Mouse (Mus musculus) midbrain, embryonic 13.5 days (tissue): ENCODE measurements at regions not wholly inside any gene's neighbourhood (a gene's known extent, or its start where the extent isn't known, plus 50 kb on each side); places are given as distances from the start of the nearest gene placed in this dataset.
"Not testable (repeated sequence)": the region's sequence is repeated elsewhere in the genome, so short reads cannot be mapped to it uniquely, and the experiment has no call there.

Experiments
- ATAC-seq: fragments of 200-750 bp; cut with Nextera tagmentation; 2 replicates; pipeline ENCODE4 v1.8.0; 2017; ENCODE audit warnings: mild to moderate bottlenecking, moderate TSS enrichment, moderate library complexity
- H3K27ac ChIP-seq: fragments of 300-500 bp; sonication (generic); 2 replicates; pipeline ENCODE4 v1.5.1; 2015; ENCODE audit warnings: inconsistent platforms, mild to moderate bottlenecking, moderate library complexity
- H3K27me3 ChIP-seq: fragments of 300-500 bp; sonication (generic); 2 replicates; pipeline ENCODE4 v1.6.1; 2015; ENCODE audit warnings: mild to moderate bottlenecking, inconsistent platforms
- H3K36me3 ChIP-seq: fragments of 300-500 bp; sonication (generic); 2 replicates; pipeline ENCODE4 v1.6.1; 2015; ENCODE audit warnings: mild to moderate bottlenecking, inconsistent platforms
- H3K4me1 ChIP-seq: fragments of 300-500 bp; sonication (generic); replicated peaks from 2 replicates; pipeline ENCODE4 v1.6.1; 2015; ENCODE audit warnings: inconsistent platforms
- H3K4me2 ChIP-seq: fragments of 300-500 bp; sonication (generic); replicated peaks from 2 replicates; pipeline ENCODE4 v1.6.1; 2015; ENCODE audit warnings: moderate library complexity, mild to moderate bottlenecking, inconsistent platforms
- H3K4me3 ChIP-seq: fragments of 300-500 bp; sonication (generic); replicated peaks from 2 replicates; pipeline ENCODE4 v1.5.1; 2015; ENCODE audit warnings: mild to moderate bottlenecking, inconsistent platforms
- H3K9ac ChIP-seq: fragments of 300-500 bp; sonication (generic); replicated peaks from 2 replicates; pipeline ENCODE4 v1.6.1; 2015; ENCODE audit warnings: mild to moderate bottlenecking, inconsistent platforms
- H3K9me3 ChIP-seq: fragments of 300-500 bp; sonication (generic); 2 replicates; pipeline ENCODE4 v1.6.1; 2016; ENCODE audit warnings: mild to moderate bottlenecking, inconsistent platforms
- WGBS: fragments of 180-500 bp; shearing (Covaris S2); methylation state at CpG from one replicate; pipeline ENCODE4 v1.1.7; 2015; 5-methylcytosine and 5-hydroxymethylcytosine counted together

DNA sequence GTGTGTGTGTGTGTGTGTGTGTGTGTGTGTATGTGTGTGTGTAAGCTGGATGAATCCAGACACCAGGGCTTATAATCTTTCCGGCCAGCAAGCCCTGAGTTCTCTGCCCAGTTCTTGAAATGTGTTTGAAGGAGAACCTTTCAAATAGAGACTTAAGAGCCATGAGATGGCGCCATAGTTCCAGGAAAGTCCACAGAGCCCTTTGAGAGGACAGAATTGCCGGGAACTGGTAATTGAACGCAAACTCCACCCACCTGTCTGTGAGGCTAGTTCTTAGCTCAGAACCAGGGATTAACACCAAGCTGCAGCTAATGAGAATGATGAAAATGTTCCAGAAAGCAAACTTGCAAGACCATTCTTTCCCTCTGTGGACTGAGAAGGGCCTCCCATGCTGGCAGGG lies 72.2 kb downstream of the Trim42 start:
- Histone ChIP-seq H3K27me3 (peaks cover 25% of the 10 kb centered on the region), H3K9me3 (0 out of 2 replicates have a peak, but pooled peaks cover 3% of the 10 kb centered on the region), H3K4me1 (peaks cover 7% of the 10 kb centered on the region; the same call in 1 of the 2 replicates), H3K4me3 (no peak overlapping the region), H3K9ac (no peak overlapping the region), H3K36me3 (no peaks in the 10 kb centered on the region), H3K4me2 (no peak overlapping the region), H3K27ac (no peak overlapping the region)
- WGBS = 11% methylated on average over 4 of the region's 4 CpGs
- ATAC-seq = peak; percentile 56; the same call in 1 of the 2 replicates

DNA sequence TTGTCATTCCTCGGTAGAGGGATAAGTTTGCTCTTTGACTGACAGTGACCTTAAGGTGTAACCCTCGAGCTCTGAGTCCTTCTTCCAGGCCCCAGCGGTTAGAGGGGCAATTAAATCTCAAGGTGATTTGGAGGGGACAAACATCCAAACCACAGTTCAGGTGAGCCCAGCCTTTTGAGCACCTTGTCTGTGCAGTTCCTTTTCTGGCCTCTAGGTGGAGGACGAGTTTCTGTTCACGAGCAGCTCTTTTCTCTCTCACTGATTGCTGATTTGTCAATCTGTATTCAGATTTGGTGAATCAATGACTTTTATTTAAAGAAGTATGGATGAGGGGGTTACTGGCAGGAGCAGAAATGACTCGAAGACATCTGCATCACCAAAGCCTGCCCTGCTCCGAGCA lies 74.0 kb downstream of the Trim42 start:
- H3K4me3 ChIP-seq = no peak overlapping the region
- 31% methylated on average over 7 of the region's 7 CpGs for WGBS
- no peak overlapping the region for H3K4me2 ChIP-seq
- no peak overlapping the region for H3K9ac ChIP-seq
- no peaks in the 10 kb centered on the region for H3K9me3 ChIP-seq
- no peaks in the 10 kb centered on the region for H3K36me3 ChIP-seq
- no peak for ATAC-seq
- H3K4me1 ChIP-seq = peaks cover 12% of the 10 kb centered on the region; the same call in 1 of the 2 replicates
- H3K27me3 ChIP-seq = peaks cover 25% of the 10 kb centered on the region
- H3K27ac ChIP-seq = no peak overlapping the region

DNA sequence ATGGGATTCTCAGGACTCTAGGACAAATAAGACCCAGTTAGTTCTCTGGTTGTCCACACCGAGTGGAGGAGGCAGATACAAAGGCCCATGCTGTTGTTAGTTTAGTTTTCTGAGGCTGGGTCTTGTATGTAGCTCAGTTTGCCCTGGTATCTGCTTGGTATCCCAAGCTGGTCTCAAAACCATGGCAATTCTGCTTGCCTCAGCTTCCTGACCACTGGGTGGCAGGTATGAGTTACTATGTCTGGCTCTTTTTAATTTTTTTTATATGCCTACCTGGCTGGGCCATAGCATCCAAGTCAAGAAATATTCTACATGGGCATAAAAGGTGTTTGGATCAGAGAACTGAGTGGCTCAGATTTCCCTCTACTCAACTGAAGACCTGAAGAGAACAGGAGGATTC lies 77.9 kb downstream of the Trim42 start:
- Histone ChIP-seq H3K27ac (no peak overlapping the region), H3K4me1 (peaks cover 12% of the 10 kb centered on the region; the same call in 1 of the 2 replicates), H3K4me2 (no peak overlapping the region), H3K9me3 (no peaks in the 10 kb centered on the region), H3K4me3 (no peak overlapping the region), H3K9ac (no peak overlapping the region), H3K27me3 (peaks cover 17% of the 10 kb centered on the region), H3K36me3 (no peaks in the 10 kb centered on the region)
- WGBS = 78% methylated on average over 1 of the region's 1 CpGs
- ATAC-seq = no peak

DNA sequence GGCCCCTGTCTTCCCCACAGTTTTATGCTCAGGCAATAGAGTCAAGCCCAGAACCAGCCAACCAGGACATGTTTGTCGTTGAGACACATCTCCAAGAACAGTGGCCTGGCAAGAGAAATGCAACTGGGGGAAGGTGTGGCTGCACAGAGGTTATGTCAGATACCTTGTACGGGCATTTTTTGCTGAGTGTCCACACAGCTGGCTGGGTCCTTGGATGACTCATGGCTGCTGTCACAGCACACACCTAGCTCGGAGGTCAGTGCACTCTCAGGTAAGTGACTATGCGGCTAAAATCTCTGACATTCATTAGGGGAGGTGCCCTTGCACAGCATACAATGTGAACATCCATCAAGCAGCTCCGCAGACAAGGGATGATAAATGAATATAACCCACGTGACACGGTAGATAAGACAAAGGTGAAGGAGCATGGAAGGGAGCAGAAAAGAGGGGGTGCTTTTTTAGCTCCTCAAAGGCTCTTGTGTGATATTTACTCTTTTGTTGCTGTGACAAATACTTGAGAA lies 85.4 kb downstream of the Trim42 start:
- ATAC-seq = no peak

DNA sequence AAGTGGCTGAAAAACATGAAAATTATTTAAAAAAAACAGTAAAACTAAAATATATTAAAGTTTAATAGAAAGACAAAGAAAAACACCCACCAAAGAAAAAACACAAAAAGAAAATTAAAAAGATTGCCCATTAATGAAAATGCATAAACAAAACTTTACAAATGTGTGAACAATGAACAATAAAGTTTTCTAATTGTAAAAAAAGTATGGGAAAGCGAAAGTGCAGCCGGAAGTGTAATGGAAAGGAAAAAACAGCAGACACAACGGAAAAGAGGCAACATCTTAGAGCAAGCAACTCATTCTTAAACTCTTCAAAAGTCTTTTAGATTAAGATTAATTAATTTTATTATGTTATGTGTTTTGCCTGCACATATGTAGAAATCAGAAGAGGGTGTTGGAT lies 87.7 kb downstream of the Trim42 start:
- Histone ChIP-seq H3K27ac (no peak overlapping the region), H3K4me3 (no peak overlapping the region), H3K9me3 (no peaks in the 10 kb centered on the region), H3K4me1 (no peaks in the 10 kb centered on the region), H3K27me3 (no peaks in the 10 kb centered on the region), H3K4me2 (no peak overlapping the region), H3K36me3 (no peaks in the 10 kb centered on the region), H3K9ac (no peak overlapping the region)
- WGBS = 94% methylated on average over 3 of the region's 3 CpGs
- no peak for ATAC-seq

More for the DNA sequence above, 85.4 kb downstream of the Trim42 start:
- no peak overlapping the region for H3K9ac ChIP-seq
- H3K4me1 ChIP-seq = no peaks in the 10 kb centered on the region
- H3K4me2 ChIP-seq = no peak overlapping the region
- H3K27me3 ChIP-seq = no peaks in the 10 kb centered on the region
- no peak overlapping the region for H3K27ac ChIP-seq
- no peaks in the 10 kb centered on the region for H3K9me3 ChIP-seq
- 61% methylated on average over 7 of the region's 7 CpGs for WGBS
- no peaks in the 10 kb centered on the region for H3K36me3 ChIP-seq
- no peak overlapping the region for H3K4me3 ChIP-seq

DNA sequence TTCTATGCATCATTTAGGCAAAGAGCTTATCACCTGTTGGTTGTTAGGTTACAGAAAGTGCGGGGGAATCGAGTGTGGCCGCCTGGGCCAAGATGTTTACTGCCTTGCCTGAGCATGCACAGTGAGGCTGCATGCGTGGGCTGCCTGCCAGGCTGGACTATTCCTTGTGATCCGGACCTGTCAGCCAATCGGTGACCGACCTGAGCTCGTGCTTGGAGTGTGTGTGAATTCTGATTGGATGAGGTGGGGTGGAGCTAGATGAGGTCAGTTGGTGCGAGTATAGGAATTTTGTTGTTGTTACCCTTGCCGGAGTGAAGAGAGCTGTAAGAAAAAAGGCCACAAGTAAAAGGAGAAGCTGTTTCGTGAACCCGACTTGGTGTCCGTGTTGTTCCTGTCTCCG lies 94.3 kb downstream of the Trim42 start:
- not testable (repeated sequence) for H3K27ac ChIP-seq, H3K9ac ChIP-seq, H3K4me2 ChIP-seq, H3K27me3 ChIP-seq, H3K9me3 ChIP-seq, H3K4me1 ChIP-seq, H3K4me3 ChIP-seq, ATAC-seq, H3K36me3 ChIP-seq
- WGBS = 92% methylated on average over 14 of the region's 14 CpGs

DNA sequence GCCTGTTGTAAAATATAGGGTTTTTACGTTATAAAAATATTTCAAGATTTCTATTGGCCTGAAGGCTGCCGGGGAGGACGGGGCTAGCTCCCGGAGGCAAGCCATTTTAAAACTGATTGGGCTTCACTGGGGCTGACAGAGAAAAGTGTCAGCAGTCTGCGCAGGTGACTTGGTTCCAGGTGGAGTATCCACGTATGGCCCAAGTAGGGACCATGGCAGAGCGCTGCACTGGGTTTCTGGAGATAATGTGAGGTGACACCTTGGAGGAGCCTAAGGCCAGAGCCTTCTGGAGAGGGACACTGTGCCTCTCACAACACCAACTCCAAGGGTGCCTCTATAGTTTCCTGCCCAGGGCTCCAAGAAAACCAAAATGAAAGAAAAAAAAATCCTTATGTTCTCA lies 95.9 kb downstream of the Trim42 start:
- H3K4me2 ChIP-seq = no peak overlapping the region
- no peak overlapping the region for H3K4me3 ChIP-seq
- no peak overlapping the region for H3K9ac ChIP-seq
- no peak overlapping the region for H3K27ac ChIP-seq
- H3K36me3 ChIP-seq = no peaks in the 10 kb centered on the region
- H3K4me1 ChIP-seq = no peaks in the 10 kb centered on the region
- no peak for ATAC-seq
- H3K27me3 ChIP-seq = no peaks in the 10 kb centered on the region
- 92% methylated on average over 7 of the region's 7 CpGs for WGBS
- no peaks in the 10 kb centered on the region for H3K9me3 ChIP-seq

DNA sequence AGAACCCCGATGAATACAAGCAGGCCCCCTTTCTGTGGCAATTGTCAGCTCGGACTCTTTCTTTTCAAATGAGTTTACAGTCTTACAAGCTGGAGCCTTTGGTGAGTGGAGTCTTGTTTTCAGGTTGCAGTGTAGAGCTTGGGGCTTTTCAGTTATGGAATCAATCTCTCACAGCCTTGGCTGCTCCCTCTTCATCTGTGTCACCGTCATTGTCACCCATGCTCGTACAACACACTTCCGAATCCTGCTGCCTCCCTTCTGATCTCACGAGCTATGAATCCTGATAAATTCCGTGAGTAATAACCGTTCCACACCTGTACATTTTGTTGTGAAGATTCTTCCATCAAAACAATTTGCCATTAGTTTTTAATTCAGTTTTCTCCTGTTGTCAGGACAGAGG lies 97.7 kb downstream of the Trim42 start:
- Histone ChIP-seq H3K4me1 (no peaks in the 10 kb centered on the region), H3K36me3 (no peaks in the 10 kb centered on the region), H3K4me3 (no peak overlapping the region), H3K9ac (no peak overlapping the region), H3K27ac (no peak overlapping the region), H3K4me2 (no peak overlapping the region), H3K27me3 (no peaks in the 10 kb centered on the region), H3K9me3 (no peaks in the 10 kb centered on the region)
- no peak for ATAC-seq
- WGBS = 97% methylated on average over 8 of the region's 8 CpGs

DNA sequence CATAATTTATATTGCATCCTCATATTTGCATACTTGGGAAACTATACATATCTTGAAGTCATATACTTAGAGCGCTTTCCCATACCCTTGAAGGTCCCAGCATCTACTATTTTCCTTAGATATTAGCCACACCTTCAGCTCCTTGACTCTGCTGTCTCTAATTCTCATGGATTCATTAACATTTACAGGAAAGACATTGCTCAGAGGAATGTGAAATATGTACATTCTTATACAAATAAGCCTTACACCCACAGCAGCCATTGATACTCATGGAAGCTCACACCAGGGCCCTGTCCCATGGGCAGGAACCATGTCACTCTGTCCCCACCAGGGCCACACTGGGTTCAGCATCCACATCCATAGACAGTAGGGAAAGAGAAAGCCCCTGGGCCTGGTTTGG lies 122.1 kb downstream of the Trim42 start:
- H3K27ac ChIP-seq = no peak overlapping the region
- no peak overlapping the region for H3K4me2 ChIP-seq
- no peaks in the 10 kb centered on the region for H3K36me3 ChIP-seq
- H3K4me3 ChIP-seq = no peak overlapping the region
- 89% methylated on average over 1 of the region's 1 CpGs for whole genome bisulfite sequencing
- no peaks in the 10 kb centered on the region for H3K27me3 ChIP-seq
- H3K4me1 ChIP-seq = no peaks in the 10 kb centered on the region
- H3K9ac ChIP-seq = no peak overlapping the region
- no peaks in the 10 kb centered on the region for H3K9me3 ChIP-seq
- ATAC-seq = no peak

DNA sequence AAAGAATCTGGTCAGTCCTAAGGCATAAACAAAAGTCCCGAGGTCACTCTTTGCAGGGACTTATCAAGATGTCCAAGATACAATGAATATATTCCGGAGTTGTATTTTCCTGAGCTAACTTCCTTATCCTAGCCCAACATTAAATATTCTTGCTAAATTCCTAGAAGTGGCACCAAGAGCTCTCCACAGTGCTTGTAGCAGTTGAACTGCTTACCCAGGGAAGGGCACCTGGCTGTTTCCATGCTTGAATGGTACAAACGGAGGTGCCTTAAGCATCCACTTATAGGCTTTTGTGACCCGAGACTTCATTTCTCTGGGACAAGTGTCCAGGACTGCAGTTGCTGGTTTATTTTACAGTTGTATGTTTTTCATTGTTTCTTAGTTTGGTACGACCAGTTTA lies 115.1 kb upstream of the Slc25a36 start:
- Histone ChIP-seq H3K4me3 (no peak overlapping the region), H3K27ac (no peak overlapping the region), H3K9me3 (no peaks in the 10 kb centered on the region), H3K36me3 (no peaks in the 10 kb centered on the region), H3K9ac (no peak overlapping the region), H3K4me2 (no peak overlapping the region), H3K4me1 (peaks cover 14% of the 10 kb centered on the region), H3K27me3 (no peaks in the 10 kb centered on the region)
- no peak for ATAC-seq
- WGBS = 87% methylated on average over 5 of the region's 5 CpGs

DNA sequence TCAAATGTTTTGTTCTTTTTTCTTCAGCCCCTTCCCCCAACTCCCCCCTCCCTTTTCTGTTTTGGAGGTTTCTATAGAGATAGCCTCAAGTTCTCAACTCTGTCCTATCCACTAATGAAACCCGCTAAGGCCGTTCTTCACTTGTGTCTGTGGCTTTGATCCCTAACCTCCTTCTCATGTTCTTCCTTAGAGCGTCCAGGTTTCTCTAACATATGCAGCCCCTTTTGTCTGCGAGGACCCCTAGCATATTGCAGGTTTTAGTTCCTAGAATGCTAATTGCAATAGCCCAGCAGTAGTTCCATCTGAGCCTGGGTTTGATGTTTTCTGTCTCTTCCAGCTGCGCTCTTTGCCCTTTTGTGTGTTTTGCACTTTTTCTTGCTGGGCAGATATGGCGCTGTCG lies 113.6 kb upstream of the Slc25a36 start:
- no peak overlapping the region for H3K9ac ChIP-seq
- H3K4me3 ChIP-seq = no peak overlapping the region
- H3K9me3 ChIP-seq = no peaks in the 10 kb centered on the region
- peak overlapping the region; percentile 14; the same call in 1 of the 2 replicates for H3K4me2 ChIP-seq
- ATAC-seq = peak; percentile 72
- H3K27ac ChIP-seq = peak overlapping the region; percentile 64; the same call in 1 of the 2 replicates
- no peaks in the 10 kb centered on the region for H3K36me3 ChIP-seq
- 14% methylated on average over 7 of the region's 7 CpGs for WGBS
- H3K4me1 ChIP-seq = peaks cover 14% of the 10 kb centered on the region
- H3K27me3 ChIP-seq = no peaks in the 10 kb centered on the region

DNA sequence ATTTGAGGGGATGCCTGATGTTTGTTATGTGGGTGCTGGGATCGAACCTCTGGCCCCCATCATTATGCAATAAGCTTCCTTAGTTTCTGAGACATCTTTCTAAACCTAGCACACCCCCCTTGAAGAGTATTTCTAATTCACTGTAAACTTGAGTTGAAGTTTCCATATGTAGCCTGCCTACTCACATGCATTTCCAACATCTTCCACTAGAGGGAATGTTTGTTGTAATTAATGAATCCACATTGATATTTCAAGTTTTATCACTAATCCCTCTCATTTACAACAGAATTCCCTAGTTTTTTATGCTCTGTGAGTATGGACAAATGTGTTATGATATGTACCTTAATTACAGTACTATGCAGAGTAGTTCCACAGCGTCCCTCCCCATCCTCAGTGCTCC lies 103.8 kb upstream of the Slc25a36 start:
- no peak overlapping the region for H3K9ac ChIP-seq
- H3K36me3 ChIP-seq = no peaks in the 10 kb centered on the region
- H3K27me3 ChIP-seq = no peaks in the 10 kb centered on the region
- no peaks in the 10 kb centered on the region for H3K4me1 ChIP-seq
- H3K4me3 ChIP-seq = no peak overlapping the region
- no peaks in the 10 kb centered on the region for H3K9me3 ChIP-seq
- 39% methylated on average over 2 of the region's 2 CpGs for WGBS
- no peak for ATAC-seq
- H3K4me2 ChIP-seq = no peak overlapping the region
- H3K27ac ChIP-seq = no peak overlapping the region

DNA sequence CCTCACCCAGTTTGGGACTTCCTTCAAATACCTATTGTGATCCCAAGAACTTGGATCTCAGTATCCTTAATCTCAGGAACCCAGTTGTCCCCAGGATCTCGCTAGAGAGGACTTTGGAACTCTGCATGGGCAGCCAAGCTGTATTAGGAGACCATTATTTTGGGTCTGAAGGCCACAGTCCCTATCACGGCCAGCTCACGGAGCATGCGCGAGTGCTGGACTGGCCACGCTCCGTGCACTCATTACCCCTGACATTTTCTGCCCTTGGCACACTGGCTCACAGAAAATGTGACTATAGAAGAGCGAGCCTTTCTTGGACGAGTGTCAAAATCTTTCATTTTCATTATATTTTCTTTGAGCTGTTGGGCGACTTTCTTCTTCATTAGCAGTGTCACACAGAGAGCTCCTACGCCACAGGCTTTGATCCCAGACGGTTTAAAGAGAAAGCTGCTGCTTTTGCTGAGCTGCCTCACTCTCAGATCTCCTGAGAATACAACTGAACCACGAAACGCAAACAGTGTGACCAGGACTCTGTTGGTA lies 79.4 kb upstream of the Slc25a36 start:
- no peaks in the 10 kb centered on the region for H3K4me1 ChIP-seq
- no peak overlapping the region for H3K4me2 ChIP-seq
- H3K27ac ChIP-seq = no peak overlapping the region
- H3K36me3 ChIP-seq = no peaks in the 10 kb centered on the region
- H3K4me3 ChIP-seq = no peak overlapping the region
- ATAC-seq = no peak
- H3K9me3 ChIP-seq = no peaks in the 10 kb centered on the region
- no peaks in the 10 kb centered on the region for H3K27me3 ChIP-seq
- no peak overlapping the region for H3K9ac ChIP-seq
- 77% methylated on average over 14 of the region's 14 CpGs for WGBS
